Mouse (Mus musculus): ENCODE data around the gene Gstm1. TPM values are rescaled to one million over a fixed set of nuclear protein-coding genes. Genes with fewer than 3 reads are reported as not detected.

Gene Gstm1
- total and polyA plus RNA-seq, 2 experiments from 2014 or later: 58.1 to 241 TPM

DNA sequence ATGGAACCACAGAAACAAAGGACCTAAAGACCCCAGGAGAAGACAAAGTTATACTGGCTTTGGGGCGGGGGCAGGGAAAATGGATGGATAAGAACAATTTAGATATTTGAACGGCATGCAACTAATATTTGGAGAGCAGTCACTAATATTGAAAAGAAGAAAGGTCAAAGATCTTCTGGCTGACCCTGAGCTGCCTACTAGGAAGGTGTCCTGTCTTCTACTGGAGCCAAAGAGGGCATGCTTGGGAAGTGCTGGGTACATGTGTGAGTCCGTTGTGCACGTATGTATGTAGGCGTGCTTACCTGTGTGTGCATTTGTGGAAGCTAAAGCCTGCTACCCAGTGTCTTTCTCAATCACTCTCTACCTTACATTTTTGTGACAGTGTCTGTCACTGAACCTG is 51.1 kb downstream of the Gstm1 start:
- 94% methylated on average over 5 of the region's 5 CpGs for WGBS
- H3K9ac ChIP-seq: no peak overlapping the region
- no peaks in the 10 kb centered on the region for H3K4me1 ChIP-seq (ENCODE audit: insufficient read depth)
- H3K36me3 ChIP-seq (ENCODE audit: insufficient read depth): no peaks in the 10 kb centered on the region
- no peak overlapping the region for H3K4me3 ChIP-seq (ENCODE audit: low read depth, low read length)
- H3K27me3 ChIP-seq (ENCODE audit: insufficient read depth, low read length): no peaks in the 10 kb centered on the region
- no peak for DNase-seq
- no peak overlapping the region for H3K4me2 ChIP-seq (ENCODE audit: low read depth)
- no peak for ATAC-seq
- no peaks in the 10 kb centered on the region for H3K9me3 ChIP-seq (ENCODE audit: low read length)
- TF ChIP-seq CTCF (IDR thresholded peaks at IDR 0.05; ENCODE audit: low read depth): no peak
- H3K27ac ChIP-seq (ENCODE audit: low read depth, low read length): no peak overlapping the region

DNA sequence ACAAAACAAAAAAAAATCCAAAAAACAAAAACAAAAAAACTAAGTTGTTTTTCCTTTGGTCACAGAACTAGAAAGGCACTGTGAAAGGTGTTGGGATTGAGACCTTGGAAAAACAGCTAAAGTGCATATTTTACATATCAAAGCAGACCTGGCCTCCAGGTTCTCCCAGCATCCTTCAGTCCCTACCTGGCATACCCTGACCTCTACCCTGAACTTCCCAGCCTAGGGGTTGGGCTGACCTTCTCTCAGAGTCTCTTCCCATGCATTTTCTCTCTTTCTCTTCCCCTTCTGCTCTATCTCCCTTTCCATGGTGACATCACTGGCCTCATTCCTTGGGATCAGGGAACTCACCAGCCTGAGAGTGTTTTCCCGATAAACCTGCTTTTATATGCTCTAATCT is 52.2 kb downstream of the Gstm1 start:
- TF ChIP-seq CTCF (IDR thresholded peaks at IDR 0.05; ENCODE audit: low read depth): no peak
- no peaks in the 10 kb centered on the region for H3K4me1 ChIP-seq (ENCODE audit: insufficient read depth)
- no peak overlapping the region for H3K9ac ChIP-seq
- 69% methylated on average over 1 of the region's 1 CpGs for WGBS
- H3K27ac ChIP-seq (ENCODE audit: low read depth, low read length): no peak overlapping the region
- DNase-seq: no peak
- H3K4me2 ChIP-seq (ENCODE audit: low read depth): no peak overlapping the region
- H3K4me3 ChIP-seq (ENCODE audit: low read depth, low read length): no peak overlapping the region
- no peaks in the 10 kb centered on the region for H3K36me3 ChIP-seq (ENCODE audit: insufficient read depth)
- H3K27me3 ChIP-seq (ENCODE audit: insufficient read depth, low read length): no peaks in the 10 kb centered on the region
- ATAC-seq: no peak
- H3K9me3 ChIP-seq (ENCODE audit: low read length): no peaks in the 10 kb centered on the region

DNA sequence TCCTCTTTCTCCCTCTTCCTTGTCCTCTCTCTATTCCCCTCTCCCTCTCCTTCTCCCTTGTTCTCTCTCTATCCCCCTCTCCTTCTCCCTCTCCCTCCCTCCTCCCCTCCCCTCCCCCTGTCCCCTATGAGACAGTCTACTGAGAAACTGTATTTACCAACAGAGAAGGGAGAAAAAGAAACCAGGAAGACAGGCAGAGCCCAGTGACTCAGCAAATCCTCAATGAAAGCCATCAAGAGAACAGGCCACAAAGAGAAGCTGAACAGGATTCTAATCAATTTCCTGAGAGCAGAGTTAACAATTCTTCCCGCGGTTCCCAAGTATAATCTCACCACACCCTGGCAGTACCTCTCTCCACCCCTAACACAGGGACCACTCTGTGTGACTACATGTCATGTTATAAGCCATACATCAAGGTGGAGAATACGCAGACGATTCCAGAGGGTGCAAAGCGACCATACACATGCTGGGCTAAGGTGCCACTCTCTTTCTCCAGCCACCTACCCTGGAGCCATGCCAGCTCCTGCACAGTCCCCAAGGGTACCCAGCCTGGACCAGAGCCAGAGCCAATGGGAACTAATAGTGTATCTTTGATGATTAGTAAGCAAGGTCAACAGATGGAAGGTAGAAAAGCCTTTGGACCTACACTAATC is 53.0 kb downstream of the Gstm1 start:
- Histone ChIP-seq H3K4me3 (ENCODE audit: low read depth, low read length) (no peak overlapping the region), H3K4me1 (ENCODE audit: insufficient read depth) (no peaks in the 10 kb centered on the region), H3K9ac (no peak overlapping the region), H3K27me3 (ENCODE audit: insufficient read depth, low read length) (no peaks in the 10 kb centered on the region), H3K9me3 (ENCODE audit: low read length) (no peaks in the 10 kb centered on the region), H3K36me3 (ENCODE audit: insufficient read depth) (no peaks in the 10 kb centered on the region), H3K4me2 (ENCODE audit: low read depth) (no peak overlapping the region), H3K27ac (ENCODE audit: low read depth, low read length) (no peak overlapping the region)
- no peak for TF ChIP-seq CTCF (IDR thresholded peaks at IDR 0.05; ENCODE audit: low read depth)
- ATAC-seq (0 out of 2 replicates have a peak, but pooled peaks have one; percentile 25), DNase-seq (no peak)
- 55% methylated on average over 5 of the region's 5 CpGs for WGBS

DNA sequence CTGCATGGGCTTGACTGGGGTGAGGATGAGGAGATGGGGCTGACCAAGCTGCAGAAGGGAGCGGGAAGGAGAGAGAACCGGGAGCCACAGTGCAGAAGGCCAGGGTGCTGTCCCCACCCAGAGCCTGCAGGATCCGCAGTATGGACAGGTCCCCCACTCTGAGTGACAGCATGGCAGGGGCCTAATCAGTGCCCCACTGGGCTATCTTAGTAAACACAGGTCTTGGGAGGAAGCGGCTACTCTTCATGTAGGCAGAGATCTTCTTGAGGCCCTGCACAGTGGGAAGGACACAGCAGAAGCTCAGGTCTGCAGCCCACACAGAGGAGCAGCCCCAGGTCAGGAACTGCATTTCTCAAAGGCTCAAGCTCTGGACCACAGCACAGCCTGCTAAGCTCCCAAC is 53.7 kb downstream of the Gstm1 start:
- TF ChIP-seq CTCF (IDR thresholded peaks at IDR 0.05; ENCODE audit: low read depth): no peak
- DNase-seq: no peak
- ATAC-seq: no peak
- H3K9me3 ChIP-seq (ENCODE audit: low read length): no peaks in the 10 kb centered on the region
- H3K27me3 ChIP-seq (ENCODE audit: insufficient read depth, low read length): no peaks in the 10 kb centered on the region
- H3K4me1 ChIP-seq (ENCODE audit: insufficient read depth): no peaks in the 10 kb centered on the region
- no peak overlapping the region for H3K27ac ChIP-seq (ENCODE audit: low read depth, low read length)
- no peak overlapping the region for H3K4me2 ChIP-seq (ENCODE audit: low read depth)
- H3K4me3 ChIP-seq (ENCODE audit: low read depth, low read length): no peak overlapping the region
- 96% methylated on average over 4 of the region's 4 CpGs for WGBS
- no peak overlapping the region for H3K9ac ChIP-seq
- no peaks in the 10 kb centered on the region for H3K36me3 ChIP-seq (ENCODE audit: insufficient read depth)

Other genes with a start within 250 kb of the Gstm1 start
- gene Eps8l3, start 140.7 kb downstream of the Gstm1 start, total RNA-seq (2014; rRNA removed): not detected in 2 replicates
- not detected in 2 replicates for gene Eps8l3, start 140.7 kb downstream of the Gstm1 start, polyA plus RNA-seq (2015; fragmentation: Nextera tagmentation; extraction: Ambion mirVana)
- gene Gstm5, start 122.2 kb downstream of the Gstm1 start, total RNA-seq (2014; rRNA removed): 141 and 164 TPM in 2 replicates
- 250 and 273 TPM in 2 replicates for gene Gstm5, start 122.2 kb downstream of the Gstm1 start, polyA plus RNA-seq (2015; fragmentation: Nextera tagmentation; extraction: Ambion mirVana)
- 32.2 and 38.9 TPM in 2 replicates for gene Gstm7, start 86.2 kb downstream of the Gstm1 start, total RNA-seq (2014; rRNA removed)
- 42.4 and 44.8 TPM in 2 replicates for gene Gstm7, start 86.2 kb downstream of the Gstm1 start, polyA plus RNA-seq (2015; fragmentation: Nextera tagmentation; extraction: Ambion mirVana)
- gene Gstm6, start 74.2 kb downstream of the Gstm1 start, total RNA-seq (2014; rRNA removed): 12.5 and 20.7 TPM in 2 replicates
- gene Gstm6, start 74.2 kb downstream of the Gstm1 start, polyA plus RNA-seq (2015; fragmentation: Nextera tagmentation; extraction: Ambion mirVana): 12.5 and 20.0 TPM in 2 replicates
- not detected in 2 replicates for gene Gstm3, start 48.7 kb downstream of the Gstm1 start, total RNA-seq (2014; rRNA removed)
- gene Gstm3, start 48.7 kb downstream of the Gstm1 start, polyA plus RNA-seq (2015; fragmentation: Nextera tagmentation; extraction: Ambion mirVana): not detected in 2 replicates
- 6.5 TPM in 2 replicates for gene Gstm2, start 31.5 kb downstream of the Gstm1 start, total RNA-seq (2014; rRNA removed)
- gene Gstm2, start 31.5 kb downstream of the Gstm1 start, polyA plus RNA-seq (2015; fragmentation: Nextera tagmentation; extraction: Ambion mirVana): 11.9 and 12.0 TPM in 2 replicates
- 5.5 and 5.6 TPM in 2 replicates for gene Gstm4, start 26.9 kb upstream of the Gstm1 start, total RNA-seq (2014; rRNA removed)
- 20.7 and 22.9 TPM in 2 replicates for gene Gstm4, start 26.9 kb upstream of the Gstm1 start, polyA plus RNA-seq (2015; fragmentation: Nextera tagmentation; extraction: Ambion mirVana)
- 46.6 and 48.7 TPM in 2 replicates for gene Ampd2, start 68.7 kb upstream of the Gstm1 start, total RNA-seq (2014; rRNA removed)
- 38.8 and 47.0 TPM in 2 replicates for gene Ampd2, start 68.7 kb upstream of the Gstm1 start, polyA plus RNA-seq (2015; fragmentation: Nextera tagmentation; extraction: Ambion mirVana)
- 0.10 and 0.38 TPM in 2 replicates for gene Gnat2, start 74.8 kb upstream of the Gstm1 start, total RNA-seq (2014; rRNA removed)
- 0.16 and 0.27 TPM in 2 replicates for gene Gnat2, start 74.8 kb upstream of the Gstm1 start, polyA plus RNA-seq (2015; fragmentation: Nextera tagmentation; extraction: Ambion mirVana)
- 109 and 120 TPM in 2 replicates for gene Gnai3, start 128.2 kb upstream of the Gstm1 start, total RNA-seq (2014; rRNA removed)
- 104 and 118 TPM in 2 replicates for gene Gnai3, start 128.2 kb upstream of the Gstm1 start, polyA plus RNA-seq (2015; fragmentation: Nextera tagmentation; extraction: Ambion mirVana)
- 8.1 and 9.8 TPM in 2 replicates for gene Gpr61, start 136.9 kb upstream of the Gstm1 start, total RNA-seq (2014; rRNA removed)
- 3.2 and 5.3 TPM in 2 replicates for gene Gpr61, start 136.9 kb upstream of the Gstm1 start, polyA plus RNA-seq (2015; fragmentation: Nextera tagmentation; extraction: Ambion mirVana)
- gene Amigo1, start 168.4 kb upstream of the Gstm1 start, total RNA-seq (2014; rRNA removed): 20.4 and 22.0 TPM in 2 replicates
- gene Amigo1, start 168.4 kb upstream of the Gstm1 start, polyA plus RNA-seq (2015; fragmentation: Nextera tagmentation; extraction: Ambion mirVana): 9.4 and 12.1 TPM in 2 replicates
- gene Cyb561d1, start 183.2 kb upstream of the Gstm1 start, total RNA-seq (2014; rRNA removed): 4.1 and 5.4 TPM in 2 replicates
- gene Cyb561d1, start 183.2 kb upstream of the Gstm1 start, polyA plus RNA-seq (2015; fragmentation: Nextera tagmentation; extraction: Ambion mirVana): 3.3 and 4.5 TPM in 2 replicates
- gene Atxn7l2, start 193.0 kb upstream of the Gstm1 start, total RNA-seq (2014; rRNA removed): 22.0 and 23.4 TPM in 2 replicates
- gene Atxn7l2, start 193.0 kb upstream of the Gstm1 start, polyA plus RNA-seq (2015; fragmentation: Nextera tagmentation; extraction: Ambion mirVana): 18.1 and 20.7 TPM in 2 replicates
- 0.29 and 1.0 TPM in 2 replicates for gene Sypl2, start 208.7 kb upstream of the Gstm1 start, total RNA-seq (2014; rRNA removed)
- 0.42 and 0.70 TPM in 2 replicates for gene Sypl2, start 208.7 kb upstream of the Gstm1 start, polyA plus RNA-seq (2015; fragmentation: Nextera tagmentation; extraction: Ambion mirVana)
- 134 and 189 TPM in 2 replicates for gene Psma5, start 239.0 kb upstream of the Gstm1 start, total RNA-seq (2014; rRNA removed)
- 239 and 278 TPM in 2 replicates for gene Psma5, start 239.0 kb upstream of the Gstm1 start, polyA plus RNA-seq (2015; fragmentation: Nextera tagmentation; extraction: Ambion mirVana)

All from forebrain, postnatal 0 days (tissue).